In genomic region chr11:96348988-96349387, GRCm38 (mm10) we compare ENCODE assay signal across 20 mouse cellular contexts. TPM values are rescaled to one million over a fixed set of nuclear protein-coding genes. Genes with fewer than 3 reads are reported as not detected.
DNase-seq lines count a peak whose midpoint lies in the region; ATAC-seq lines count a peak whose summit lies in the region.
"Had no signal": no experiment of that assay in that cellular context is flagged by ENCODE, and none has a peak within 500 bp of the region (broad histone marks: within the 10 kb centered on the region; RNA-seq: fewer than 3 reads in every experiment).

No protein-coding gene starts in this region.

- H3K36me3 ChIP-seq in heart, embryonic 11.5 days (ENCODE audit: control insufficient read depth, insufficient read depth, low read length) = no peaks in the 10 kb centered on the region
- no peaks in the 10 kb centered on the region for H3K36me3 ChIP-seq in lung, embryonic 15.5 days
- peaks cover 17% of the 10 kb centered on the region for H3K36me3 ChIP-seq in intestine, embryonic 14.5 days (ENCODE audit: control insufficient read depth, insufficient read depth, low read length)
- no peaks in the 10 kb centered on the region for H3K36me3 ChIP-seq in stomach, embryonic 15.5 days
- H3K36me3 ChIP-seq in midbrain, embryonic 16.5 days (ENCODE audit: control insufficient read depth, insufficient read depth, low read length) = no peaks in the 10 kb centered on the region
- H3K36me3 ChIP-seq: embryonic facial prominence, embryonic 13.5 days; liver, embryonic 13.5 days had no signal

- no peak overlapping the region for H3K9ac ChIP-seq in heart, embryonic 11.5 days (ENCODE audit: low read depth, low read length)
- peak overlapping the region; percentile 4; the same call in 1 of the 2 replicates for H3K9ac ChIP-seq in lung, embryonic 15.5 days
- H3K9ac ChIP-seq in intestine, embryonic 14.5 days (ENCODE audit: low read length) = peak overlapping the region; percentile 41
- no peak overlapping the region for H3K9ac ChIP-seq in stomach, embryonic 15.5 days
- no peak overlapping the region for H3K9ac ChIP-seq in midbrain, embryonic 16.5 days (ENCODE audit: low read depth, low read length)
- H3K9ac ChIP-seq: embryonic facial prominence, embryonic 13.5 days; liver, embryonic 13.5 days had no signal

- no peaks in the 10 kb centered on the region for H3K9me3 ChIP-seq in heart, embryonic 11.5 days (replicated peaks; ENCODE audit: control insufficient read depth, low read length)
- no peaks in the 10 kb centered on the region for H3K9me3 ChIP-seq in lung, embryonic 15.5 days
- no peaks in the 10 kb centered on the region for H3K9me3 ChIP-seq in intestine, embryonic 14.5 days (ENCODE audit: control insufficient read depth, low read length)
- H3K9me3 ChIP-seq in stomach, embryonic 15.5 days = no peaks in the 10 kb centered on the region
- H3K9me3 ChIP-seq in midbrain, embryonic 16.5 days (replicated peaks; ENCODE audit: control insufficient read depth, low read length, poor library complexity, severe bottlenecking) = 0 out of 2 replicates have a peak, but pooled peaks cover 2% of the 10 kb centered on the region
- H3K9me3 ChIP-seq: embryonic facial prominence, embryonic 13.5 days; liver, embryonic 13.5 days had no signal

- peaks cover 86% of the 10 kb centered on the region for H3K27me3 ChIP-seq in heart, embryonic 11.5 days (ENCODE audit: control insufficient read depth, insufficient read depth, low read length)
- peaks cover 58% of the 10 kb centered on the region for H3K27me3 ChIP-seq in lung, embryonic 15.5 days
- H3K27me3 ChIP-seq in intestine, embryonic 14.5 days (replicated peaks; ENCODE audit: control insufficient read depth, insufficient read depth, low read length) = no peaks in the 10 kb centered on the region
- H3K27me3 ChIP-seq in stomach, embryonic 15.5 days (replicated peaks) = peaks cover 26% of the 10 kb centered on the region
- peaks cover 86% of the 10 kb centered on the region for H3K27me3 ChIP-seq in midbrain, embryonic 16.5 days (ENCODE audit: control insufficient read depth, insufficient read depth, low read depth, low read length)

- peak overlapping the region; percentile 55; the same call in 1 of the 2 replicates for H3K4me2 ChIP-seq in heart, embryonic 11.5 days
- H3K4me2 ChIP-seq in lung, embryonic 15.5 days = peak overlapping the region; percentile 65
- peak overlapping the region; percentile 46 for H3K4me2 ChIP-seq in intestine, embryonic 14.5 days (ENCODE audit: low read length)
- H3K4me2 ChIP-seq in stomach, embryonic 15.5 days = peak overlapping the region; percentile 22; the same call in 1 of the 2 replicates
- no peak overlapping the region for H3K4me2 ChIP-seq in midbrain, embryonic 16.5 days (ENCODE audit: low read length)
- H3K4me2 ChIP-seq: embryonic facial prominence, embryonic 13.5 days; liver, embryonic 13.5 days had no signal

- no peak overlapping the region for H3K27ac ChIP-seq in heart, embryonic 11.5 days (ENCODE audit: low read depth, low read length)
- H3K27ac ChIP-seq in lung, embryonic 15.5 days = peak overlapping the region; percentile 97
- peak overlapping the region; percentile 99 for H3K27ac ChIP-seq in intestine, embryonic 14.5 days (ENCODE audit: low read depth)
- H3K27ac ChIP-seq in stomach, embryonic 15.5 days = peak overlapping the region; percentile 98
- H3K27ac ChIP-seq in midbrain, embryonic 16.5 days (ENCODE audit: low read length) = no peak overlapping the region
- H3K27ac ChIP-seq: embryonic facial prominence, embryonic 13.5 days; liver, embryonic 13.5 days had no signal

- ATAC-seq in heart, embryonic 11.5 days (replicated peaks; ENCODE audit: insufficient number of reproducible peaks, low FRiP score, low TSS enrichment) = no peak
- no peak for ATAC-seq in lung, embryonic 15.5 days (ENCODE audit: borderline replicate concordance, extremely low read depth, low FRiP score, low TSS enrichment)
- no peak for ATAC-seq in intestine, embryonic 14.5 days (replicated peaks; ENCODE audit: low FRiP score, low TSS enrichment, low read depth)
- ATAC-seq in stomach, embryonic 15.5 days (ENCODE audit: insufficient read depth, low FRiP score, low read depth) = no peak
- no peak for ATAC-seq in midbrain, embryonic 16.5 days
- ATAC-seq: forebrain, embryonic 14.5 days had no signal

- 34% methylated on average over 3 of the region's 3 CpGs for WGBS in heart, embryonic 11.5 days (ENCODE audit: insufficient replicate concordance)
- 39% methylated on average over 3 of the region's 3 CpGs for WGBS in lung, embryonic 15.5 days
- WGBS in intestine, embryonic 14.5 days = 13% methylated on average over 3 of the region's 3 CpGs
- 48% methylated on average over 3 of the region's 3 CpGs for WGBS in stomach, embryonic 15.5 days
- WGBS in midbrain, embryonic 16.5 days = 8% methylated on average over 3 of the region's 3 CpGs

- DNase-seq in heart, adult 18-20 months = no peak
- DNase-seq in lung, postnatal 25 days (ENCODE audit: low spot score) = no peak
- no peak for DNase-seq in intestine, embryonic 14.5 days (ENCODE audit: low spot score)
- DNase-seq in frontal cortex, postnatal 36 days (ENCODE audit: low spot score in 2 of 2) = no peak
- DNase-seq: cerebellum, postnatal 36 days; gastrocnemius, postnatal 10 days; heart, postnatal 10 days; liver, embryonic 13.5 days; retina, postnatal 1 day; thymus, adult 18-20 months had no signal

- peaks cover 22% of the 10 kb centered on the region for H3K4me1 ChIP-seq in heart, embryonic 11.5 days (ENCODE audit: control insufficient read depth, insufficient read depth, low read length)
- H3K4me1 ChIP-seq in lung, embryonic 15.5 days = peaks cover 55% of the 10 kb centered on the region
- peaks cover 63% of the 10 kb centered on the region for H3K4me1 ChIP-seq in intestine, embryonic 14.5 days (replicated peaks; ENCODE audit: control insufficient read depth, insufficient read depth, low read length)
- peaks cover 44% of the 10 kb centered on the region for H3K4me1 ChIP-seq in stomach, embryonic 15.5 days
- H3K4me1 ChIP-seq in midbrain, embryonic 16.5 days (ENCODE audit: control insufficient read depth, insufficient read depth, low read length) = peaks cover 3% of the 10 kb centered on the region

- H3K4me3 ChIP-seq in heart, embryonic 11.5 days (ENCODE audit: low read depth, low read length) = 0 out of 2 replicates have a peak overlapping the region, but pooled peaks have one; percentile 14
- no peak overlapping the region for H3K4me3 ChIP-seq in lung, embryonic 15.5 days
- no peak overlapping the region for H3K4me3 ChIP-seq in intestine, embryonic 14.5 days (ENCODE audit: low read depth, low read length)
- H3K4me3 ChIP-seq in stomach, embryonic 15.5 days (replicated peaks) = no peak overlapping the region
- H3K4me3 ChIP-seq in midbrain, embryonic 16.5 days (ENCODE audit: low read depth, low read length) = no peak overlapping the region
- H3K4me3 ChIP-seq: embryonic facial prominence, embryonic 13.5 days; liver, embryonic 13.5 days had no signal

RNA-seq across cellular contexts. Expression of gene Hoxb2, which starts 1.3 kb away (rescaled TPM):
- 4.5 and 7.4 TPM in 2 replicates for polyA plus RNA-seq in heart, embryonic 11.5 days (2014; fragmentation: Nextera tagmentation; extraction: Ambion mirVana)
- total RNA-seq in heart, adult 18-20 months (2021) = under 1 TPM; 0.46 to 0.62 TPM
- polyA plus RNA-seq in lung, embryonic 15.5 days (2015; fragmentation: Nextera tagmentation; extraction: Ambion mirVana) = 36.9 and 39.2 TPM in 2 replicates
- polyA plus RNA-seq in intestine, embryonic 14.5 days (2014; fragmentation: Nextera tagmentation; extraction: Ambion mirVana) = 22.9 and 27.9 TPM in 2 replicates
- polyA plus RNA-seq in stomach, embryonic 15.5 days (2015; fragmentation: Nextera tagmentation; extraction: Ambion mirVana) = 20.3 and 21.0 TPM in 2 replicates
- polyA plus RNA-seq in midbrain, embryonic 16.5 days (2015; fragmentation: Nextera tagmentation; extraction: Ambion mirVana) = 0.11 and 0.21 TPM in 2 replicates
- total RNA-seq: left cerebral cortex, postnatal 25 days had no signal
- polyA plus RNA-seq: forebrain, embryonic 14.5 days had no signal

RNA-seq across cellular contexts. Expression of gene Hoxb1, which starts 16.6 kb away (rescaled TPM):
- 0.19 TPM in 1 of 2 replicates, not detected in the other for polyA plus RNA-seq in heart, embryonic 11.5 days (2014; fragmentation: Nextera tagmentation; extraction: Ambion mirVana)
- total RNA-seq in heart, adult 18-20 months (2021) = not detected
- 0.14 TPM in 1 of 2 replicates, not detected in the other for polyA plus RNA-seq in lung, embryonic 15.5 days (2015; fragmentation: Nextera tagmentation; extraction: Ambion mirVana)
- 0.36 and 0.42 TPM in 2 replicates for polyA plus RNA-seq in intestine, embryonic 14.5 days (2014; fragmentation: Nextera tagmentation; extraction: Ambion mirVana)
- polyA plus RNA-seq in stomach, embryonic 15.5 days (2015; fragmentation: Nextera tagmentation; extraction: Ambion mirVana) = 0.10 TPM in 1 of 2 replicates, not detected in the other
- not detected in 2 replicates for polyA plus RNA-seq in midbrain, embryonic 16.5 days (2015; fragmentation: Nextera tagmentation; extraction: Ambion mirVana)
- total RNA-seq: adrenal gland, postnatal 10 days; gastrocnemius, postnatal 10 days; heart, postnatal 10 days; left cerebral cortex, postnatal 25 days had no signal
- polyA plus RNA-seq: embryonic facial prominence, embryonic 13.5 days; forebrain, embryonic 14.5 days; large intestine, adult 2 months; spleen, adult 2 months had no signal

RNA-seq across cellular contexts. Expression of gene Hoxb3, which starts 25.9 kb away (rescaled TPM):
- polyA plus RNA-seq in heart, embryonic 11.5 days (2014; fragmentation: Nextera tagmentation; extraction: Ambion mirVana) = 0.74 and 1.0 TPM in 2 replicates
- under 1 TPM; 0.12 to 0.57 TPM for total RNA-seq in heart, adult 18-20 months (2021)
- polyA plus RNA-seq in lung, embryonic 15.5 days (2015; fragmentation: Nextera tagmentation; extraction: Ambion mirVana) = 3.0 and 3.8 TPM in 2 replicates
- 3.7 and 4.9 TPM in 2 replicates for polyA plus RNA-seq in intestine, embryonic 14.5 days (2014; fragmentation: Nextera tagmentation; extraction: Ambion mirVana)
- 2.5 and 2.7 TPM in 2 replicates for polyA plus RNA-seq in stomach, embryonic 15.5 days (2015; fragmentation: Nextera tagmentation; extraction: Ambion mirVana)
- not detected in 2 replicates for polyA plus RNA-seq in midbrain, embryonic 16.5 days (2015; fragmentation: Nextera tagmentation; extraction: Ambion mirVana)
- total RNA-seq: left cerebral cortex, postnatal 25 days had no signal
- polyA plus RNA-seq: embryonic facial prominence, embryonic 13.5 days; forebrain, embryonic 14.5 days had no signal

RNA-seq across cellular contexts. Expression of gene Hoxb4, which starts 30.9 kb away (rescaled TPM):
- polyA plus RNA-seq in heart, embryonic 11.5 days (2014; fragmentation: Nextera tagmentation; extraction: Ambion mirVana) = 0.21 and 0.77 TPM in 2 replicates
- under 1 TPM; 0.62 to 0.64 TPM for total RNA-seq in heart, adult 18-20 months (2021)
- 4.3 and 4.4 TPM in 2 replicates for polyA plus RNA-seq in lung, embryonic 15.5 days (2015; fragmentation: Nextera tagmentation; extraction: Ambion mirVana)
- polyA plus RNA-seq in intestine, embryonic 14.5 days (2014; fragmentation: Nextera tagmentation; extraction: Ambion mirVana) = 3.5 and 3.8 TPM in 2 replicates
- 3.4 and 3.6 TPM in 2 replicates for polyA plus RNA-seq in stomach, embryonic 15.5 days (2015; fragmentation: Nextera tagmentation; extraction: Ambion mirVana)
- polyA plus RNA-seq in midbrain, embryonic 16.5 days (2015; fragmentation: Nextera tagmentation; extraction: Ambion mirVana) = not detected in 2 replicates
- total RNA-seq: left cerebral cortex, postnatal 25 days had no signal
- polyA plus RNA-seq: forebrain, embryonic 14.5 days had no signal

RNA-seq across cellular contexts. Expression of gene Hoxb5, which starts 45.9 kb away (rescaled TPM):
- polyA plus RNA-seq in heart, embryonic 11.5 days (2014; fragmentation: Nextera tagmentation; extraction: Ambion mirVana) = 0.65 and 2.4 TPM in 2 replicates
- under 1 TPM; 0.12 to 0.21 TPM for total RNA-seq in heart, adult 18-20 months (2021)
- polyA plus RNA-seq in lung, embryonic 15.5 days (2015; fragmentation: Nextera tagmentation; extraction: Ambion mirVana) = 46.1 and 54.1 TPM in 2 replicates
- polyA plus RNA-seq in intestine, embryonic 14.5 days (2014; fragmentation: Nextera tagmentation; extraction: Ambion mirVana) = 49.6 and 51.6 TPM in 2 replicates
- 17.6 and 17.9 TPM in 2 replicates for polyA plus RNA-seq in stomach, embryonic 15.5 days (2015; fragmentation: Nextera tagmentation; extraction: Ambion mirVana)
- 0.14 TPM in 1 of 2 replicates, not detected in the other for polyA plus RNA-seq in midbrain, embryonic 16.5 days (2015; fragmentation: Nextera tagmentation; extraction: Ambion mirVana)
- total RNA-seq: left cerebral cortex, postnatal 25 days had no signal
- polyA plus RNA-seq: forebrain, embryonic 14.5 days had no signal

Comparison
In these comparisons a context has a peak if more than half of its experiments do, and no peak if none do; other contexts are left out.
1. H3K27ac ChIP-seq: peak in lung, embryonic 15.5 days (single experiment), intestine, embryonic 14.5 days (single experiment) and stomach, embryonic 15.5 days (single experiment); none in heart, embryonic 11.5 days (single experiment) and midbrain, embryonic 16.5 days (single experiment).
2. H3K9ac ChIP-seq: peak in lung, embryonic 15.5 days (single experiment) and intestine, embryonic 14.5 days (single experiment); none in heart, embryonic 11.5 days (single experiment), stomach, embryonic 15.5 days (single experiment) and midbrain, embryonic 16.5 days (single experiment).